Mouse (Mus musculus) ES-Bruce4 (cell line): ENCODE measurements around the gene Nhlh2.

Source experiments
- CTCF ChIP-seq: IDR thresholded peaks from one replicate; pipeline ENCODE4 v1.8.1; 2011; ENCODE audit warnings: low read depth, low read length
- EP300 ChIP-seq: IDR thresholded peaks from 2 replicates; pipeline ENCODE4 v1.6.1; 2011; ENCODE audit warnings: low read depth, low read length; ENCODE audit not compliant: insufficient read depth
- POLR2A ChIP-seq: IDR thresholded peaks from one replicate; pipeline ENCODE4 v1.8.1; 2011; ENCODE audit warnings: low read length; ENCODE audit not compliant: insufficient read depth

- no peak for TF ChIP-seq POLR2A
- TF ChIP-seq CTCF, result no peak
- no peak for TF ChIP-seq EP300
These were observed 50.2 kb downstream of the Nhlh2 start for GRCm38 (mm10) chr3:102060065-102060464.
